In the genomic region with DNA sequence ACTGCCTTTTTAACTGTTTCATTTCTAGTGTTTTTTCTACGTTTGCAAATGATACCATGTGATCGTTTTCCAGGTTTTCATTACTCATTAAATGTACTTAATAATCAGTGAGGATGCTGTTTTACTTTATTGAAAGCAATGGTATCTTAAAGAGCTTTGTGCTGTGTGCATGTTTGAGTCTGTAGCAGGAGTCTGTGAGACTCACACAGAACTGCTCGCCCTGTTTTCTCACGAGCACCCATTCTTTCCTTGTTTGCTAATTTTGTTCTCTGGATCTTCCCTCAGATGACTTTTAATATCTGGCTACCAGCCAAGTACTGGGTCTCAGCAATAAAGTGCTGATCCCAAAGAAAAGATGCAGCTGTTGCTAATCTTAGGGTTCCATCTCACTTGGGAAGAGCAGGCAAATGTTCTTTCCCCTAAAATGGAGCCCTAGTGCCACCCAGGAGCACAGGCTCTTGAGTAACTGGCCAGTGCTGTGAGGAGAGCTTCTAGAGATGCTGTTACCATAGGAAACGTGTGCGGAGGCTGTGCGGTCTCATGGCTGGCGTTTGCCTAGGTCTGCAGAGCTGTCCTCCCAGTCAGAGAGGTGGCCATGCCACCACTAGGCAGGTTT, we compare ENCODE assay signal across 9 mouse cellular contexts. TPM values are rescaled to one million over a fixed set of nuclear protein-coding genes. Genes with fewer than 3 reads are reported as not detected.
A peak's percentile ranks its signal among the peaks of the same experiment; 100 is the strongest.
DNase-seq lines count a peak whose midpoint lies in the region; ATAC-seq and TF ChIP-seq lines count a peak whose summit lies in the region.
"Had no signal": no experiment of that assay in that cellular context is flagged by ENCODE, and none has a peak within 500 bp of the region (broad histone marks: within the 10 kb centered on the region; RNA-seq: fewer than 3 reads in every experiment).

No protein-coding gene starts in this region.

- TF ChIP-seq CTCF in gastrocnemius, adult 2 months (IDR thresholded peaks at IDR 0.05), result no peak
- TF ChIP-seq CTCF in stomach, postnatal 0 days (IDR thresholded peaks at IDR 0.05; ENCODE audit: low read depth), result no peak

- H3K4me3 ChIP-seq in gastrocnemius, adult 2 months, result no peak overlapping the region
- no peak overlapping the region for H3K4me3 ChIP-seq in neural tube, embryonic 11.5 days (ENCODE audit: low read depth, low read length)
- no peak overlapping the region for H3K4me3 ChIP-seq in stomach, postnatal 0 days (ENCODE audit: low read depth, low read length)

- H3K9me3 ChIP-seq in neural tube, embryonic 11.5 days (ENCODE audit: control insufficient read depth, low read length), result no peaks in the 10 kb centered on the region
- no peaks in the 10 kb centered on the region for H3K9me3 ChIP-seq in stomach, postnatal 0 days (ENCODE audit: control insufficient read depth, low read length)

- no peak for TF ChIP-seq EP300 in stomach, postnatal 0 days (optimal IDR thresholded peaks at IDR 0.05)

- intact Hi-C loops in gastrocnemius, adult 2 months (cut with DNase I), result no loop called here
- intact Hi-C loops in gastrocnemius, postnatal 36 days (cut with DNase I), result no loop called here

- no peak overlapping the region for H3K9ac ChIP-seq in neural tube, embryonic 11.5 days (ENCODE audit: low read length)
- no peak overlapping the region for H3K9ac ChIP-seq in stomach, postnatal 0 days (ENCODE audit: low read length)

- WGBS in neural tube, embryonic 11.5 days, result 74% methylated on average over 8 of the region's 8 CpGs
- 51% methylated on average over 8 of the region's 8 CpGs for WGBS in stomach, postnatal 0 days

- no peaks in the 10 kb centered on the region for H3K36me3 ChIP-seq in neural tube, embryonic 11.5 days (ENCODE audit: control insufficient read depth, insufficient read depth, low read length)
- H3K36me3 ChIP-seq in stomach, postnatal 0 days (ENCODE audit: control insufficient read depth, insufficient read depth, low read length), result peaks cover 6% of the 10 kb centered on the region; the same call in 1 of the 2 replicates

- no peak for DNase-seq in gastrocnemius, adult 2 months
- DNase-seq in gastrocnemius, postnatal 25 days, result no peak
- peak; percentile 21 for DNase-seq in neural tube, embryonic 11.5 days (ENCODE audit: low spot score)
- DNase-seq in neural tube, embryonic 10.5 days (ENCODE audit: extremely low spot score, low spot score), result no peak
- peak; percentile 54 for DNase-seq in lung, postnatal 10 days
- no peak for DNase-seq in stomach, postnatal 0 days (ENCODE audit: low spot score)
- DNase-seq in gastrocnemius, postnatal 36 days, result no peak
- DNase-seq in thymus, postnatal 14 days, result no peak
- DNase-seq: thymus, postnatal 36 days had no signal

- H3K4me2 ChIP-seq in neural tube, embryonic 11.5 days (ENCODE audit: low read depth), result no peak overlapping the region
- H3K4me2 ChIP-seq in stomach, postnatal 0 days (replicated peaks; ENCODE audit: low read depth), result no peak overlapping the region

- H3K27me3 ChIP-seq in neural tube, embryonic 11.5 days (ENCODE audit: control insufficient read depth, insufficient read depth, low read length), result no peaks in the 10 kb centered on the region
- no peaks in the 10 kb centered on the region for H3K27me3 ChIP-seq in stomach, postnatal 0 days (ENCODE audit: control insufficient read depth, insufficient read depth, low read length)

- ATAC-seq in neural tube, embryonic 11.5 days (ENCODE audit: insufficient read depth, low FRiP score, low TSS enrichment), result peak; percentile 53; the same call in 1 of the 2 replicates
- ATAC-seq in stomach, postnatal 0 days (ENCODE audit: low FRiP score, low TSS enrichment), result no peak; the same call in 1 of the 2 replicates

- peak overlapping the region; percentile 41 for H3K27ac ChIP-seq in gastrocnemius, adult 2 months
- peak overlapping the region; percentile 47 for H3K27ac ChIP-seq in neural tube, embryonic 11.5 days (ENCODE audit: low read depth, low read length)
- 0 out of 2 replicates have a peak overlapping the region, but pooled peaks have one; percentile 35 for H3K27ac ChIP-seq in stomach, postnatal 0 days (replicated peaks)

- 0 out of 2 replicates have a peak, but pooled peaks cover 3% of the 10 kb centered on the region for H3K4me1 ChIP-seq in neural tube, embryonic 11.5 days (ENCODE audit: control insufficient read depth, insufficient read depth, low read length)
- H3K4me1 ChIP-seq in stomach, postnatal 0 days (replicated peaks; ENCODE audit: control insufficient read depth, insufficient read depth), result no peaks in the 10 kb centered on the region

RNA-seq across cellular contexts. Expression of gene Kidins220, which starts 59.7 kb away (rescaled TPM):
- total RNA-seq in gastrocnemius, adult 2 months (2021), result 10 to 100 TPM; 51.3 to 56.5 TPM
- 10 to 100 TPM; 43.8 to 50.9 TPM for total RNA-seq in gastrocnemius, postnatal 25 days (2021)
- polyA plus RNA-seq in neural tube, embryonic 11.5 days (2014; fragmentation: Nextera tagmentation; extraction: Ambion mirVana), result 58.1 and 64.0 TPM in 2 replicates
- 9.1 and 9.9 TPM in 2 replicates for polyA plus RNA-seq in stomach, postnatal 0 days (2015; fragmentation: Nextera tagmentation; extraction: Ambion mirVana)
- 10 to 100 TPM; 38.3 to 54.1 TPM for total RNA-seq in gastrocnemius, postnatal 36 days (2021)

Comparison
In these comparisons a context has a peak if more than half of its experiments do, and no peak if none do; other contexts are left out.
1. DNase-seq: peak in neural tube, embryonic 11.5 days (single experiment) and lung, postnatal 10 days (single experiment); none in gastrocnemius, adult 2 months (single experiment), gastrocnemius, postnatal 25 days (single experiment), neural tube, embryonic 10.5 days (single experiment), stomach, postnatal 0 days (single experiment), gastrocnemius, postnatal 36 days (0 of 2) and thymus, postnatal 14 days (single experiment).
2. Peak in every context shown above with its lines, with median percentiles within 50 percentile points of each other: H3K27ac ChIP-seq.